Comparison of ENCODE assay signal across 19 mouse cellular contexts in the genomic region with DNA sequence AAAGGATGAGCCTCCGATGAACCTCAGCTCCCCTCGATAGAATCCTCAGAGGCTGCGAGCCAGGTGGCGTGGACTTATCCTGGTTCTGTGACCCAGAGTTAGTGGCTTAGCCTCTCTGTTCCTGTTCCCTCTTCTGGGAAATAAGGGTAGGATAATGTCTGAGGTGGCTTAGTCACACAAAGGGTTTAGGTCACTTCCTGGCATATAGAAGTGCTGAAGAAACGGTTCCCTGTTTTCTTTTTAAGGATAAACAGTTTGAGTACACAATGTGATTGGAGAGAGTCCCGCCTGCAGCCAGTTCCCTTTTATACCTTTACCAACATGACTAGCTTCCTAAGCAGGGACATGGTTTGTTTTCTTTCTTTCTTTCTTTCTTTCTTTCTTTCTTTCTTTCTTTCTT. TPM values are rescaled to one million over a fixed set of nuclear protein-coding genes. Genes with fewer than 3 reads are reported as not detected.
A peak's percentile ranks its signal among the peaks of the same experiment; 100 is the strongest.
DNase-seq lines count a peak whose midpoint lies in the region; ATAC-seq and TF ChIP-seq lines count a peak whose summit lies in the region.
"Had no signal": no experiment of that assay in that cellular context is flagged by ENCODE, and none has a peak within 500 bp of the region (broad histone marks: within the 10 kb centered on the region; RNA-seq: fewer than 3 reads in every experiment).

No protein-coding gene starts in this region.

- TF ChIP-seq POLR2A in heart, adult 2 months (IDR thresholded peaks at IDR 0.05; ENCODE audit: insufficient read depth, low read depth, low read length), result no peak
- no peak for TF ChIP-seq POLR2A in MEL (IDR thresholded peaks at IDR 0.05; ENCODE audit: control insufficient read depth in 1 of 2, insufficient read depth in 1 of 2, low read depth in 1 of 2, low read length in 2 of 2, poor library complexity in 1 of 2)

- no peaks in the 10 kb centered on the region for H3K36me3 ChIP-seq in heart, adult 2 months (ENCODE audit: control insufficient read depth, insufficient read depth, low read length)
- no peaks in the 10 kb centered on the region for H3K36me3 ChIP-seq in lung, embryonic 15.5 days
- H3K36me3 ChIP-seq in MEL (ENCODE audit: control insufficient read depth in 1 of 2, insufficient read depth in 2 of 2, low read length in 2 of 2), result peaks cover 0 to 8% of the 10 kb centered on the region in 2 experiments; a peak in 2 of 4 replicates
- H3K36me3 ChIP-seq in heart, embryonic 12.5 days, result no peaks in the 10 kb centered on the region

- peaks cover 14% of the 10 kb centered on the region for H3K4me1 ChIP-seq in heart, adult 2 months (ENCODE audit: control insufficient read depth, insufficient read depth, low read length)
- peaks cover 28% of the 10 kb centered on the region for H3K4me1 ChIP-seq in lung, embryonic 15.5 days
- peaks cover 8 to 9% of the 10 kb centered on the region in 2 experiments for H3K4me1 ChIP-seq in MEL (ENCODE audit: control insufficient read depth in 1 of 2, insufficient read depth in 2 of 2, low read length in 2 of 2)
- peaks cover 57% of the 10 kb centered on the region for H3K4me1 ChIP-seq in heart, embryonic 12.5 days (replicated peaks)

- 41% methylated on average over 6 of the region's 6 CpGs for WGBS in heart, adult 2 months
- 52% methylated on average over 6 of the region's 6 CpGs for WGBS in lung, embryonic 15.5 days
- WGBS in heart, embryonic 12.5 days, result 64% methylated on average over 6 of the region's 6 CpGs

- H3K4me2 ChIP-seq in lung, embryonic 15.5 days, result no peak overlapping the region
- no peak overlapping the region for H3K4me2 ChIP-seq in heart, embryonic 12.5 days
- H3K4me2 ChIP-seq: hindbrain, embryonic 13.5 days had no signal

- no peak for ATAC-seq in lung, embryonic 15.5 days (ENCODE audit: borderline replicate concordance, extremely low read depth, low FRiP score, low TSS enrichment)
- peak; percentile 41; the same call in 1 of the 2 replicates for ATAC-seq in megakaryocyte progenitor cell, adult 5-6 weeks (replicated peaks; ENCODE audit: poor library complexity)
- no peak for ATAC-seq in heart, embryonic 12.5 days (ENCODE audit: insufficient number of reproducible peaks, low FRiP score)
- ATAC-seq: inflammation-experienced regulatory T-cells, adult 6 months had no signal

- H3K79me2 ChIP-seq in heart, adult 2 months (replicated peaks; ENCODE audit: control insufficient read depth, insufficient read depth, low read length), result no peaks in the 10 kb centered on the region
- H3K79me2 ChIP-seq in MEL (ENCODE audit: control insufficient read depth, insufficient read depth, low read length, poor library complexity), result no peaks in the 10 kb centered on the region

- H3K27me3 ChIP-seq in heart, adult 2 months (ENCODE audit: control insufficient read depth, insufficient read depth, low read length), result no peaks in the 10 kb centered on the region
- H3K27me3 ChIP-seq in lung, embryonic 15.5 days, result no peaks in the 10 kb centered on the region
- H3K27me3 ChIP-seq in MEL (ENCODE audit: control insufficient read depth in 1 of 2, insufficient read depth in 2 of 2, low read length in 2 of 2), result no peaks in the 10 kb centered on the region
- H3K27me3 ChIP-seq in heart, embryonic 12.5 days (replicated peaks), result no peaks in the 10 kb centered on the region
- H3K27me3 ChIP-seq: hindbrain, embryonic 13.5 days had no signal

- TF ChIP-seq EP300 in heart, adult 2 months (IDR thresholded peaks at IDR 0.05; ENCODE audit: insufficient read depth, low read depth, low read length), result no peak
- TF ChIP-seq EP300 in MEL (IDR thresholded peaks at IDR 0.05; ENCODE audit: low read depth in 1 of 2, low read length in 2 of 2), result no peak; a peak in 1 of 4 replicates

- H3K4me3 ChIP-seq in heart, adult 2 months, result no peak overlapping the region
- H3K4me3 ChIP-seq in lung, embryonic 15.5 days, result no peak overlapping the region
- no peak overlapping the region for H3K4me3 ChIP-seq in MEL (ENCODE audit: control insufficient read depth in 1 of 2, insufficient read depth in 1 of 2, low read depth in 2 of 2, low read length in 2 of 2)
- no peak overlapping the region for H3K4me3 ChIP-seq in heart, embryonic 12.5 days
- H3K4me3 ChIP-seq: forebrain, embryonic 10.5 days; heart, embryonic 10.5 days; hindbrain, embryonic 13.5 days had no signal

- H3K9ac ChIP-seq in heart, adult 2 months (ENCODE audit: low read depth, low read length), result no peak overlapping the region
- H3K9ac ChIP-seq in lung, embryonic 15.5 days, result no peak overlapping the region
- no peak overlapping the region for H3K9ac ChIP-seq in MEL (ENCODE audit: control insufficient read depth, low read depth, low read length, poor library complexity, severe bottlenecking)
- H3K9ac ChIP-seq in heart, embryonic 12.5 days, result no peak overlapping the region
- H3K9ac ChIP-seq: liver, embryonic 14.5 days had no signal

- no peak for DNase-seq in heart, adult 2 months
- DNase-seq in heart, adult 11 months, result no peak
- DNase-seq in lung, postnatal 14 days, result no peak
- DNase-seq in MEL (ENCODE audit: low read depth, low spot score), result peak; percentile 23
- no peak for DNase-seq in right cerebral cortex, postnatal 14 days
- DNase-seq: adrenal gland, adult 2 months; cerebellum, adult 11-12 months; right cerebral cortex, postnatal 4 days; thymus, postnatal 25 days had no signal

- peak overlapping the region; percentile 20; the same call in 1 of the 2 replicates for H3K27ac ChIP-seq in heart, adult 2 months
- H3K27ac ChIP-seq in lung, embryonic 15.5 days, result peak overlapping the region; percentile 42; the same call in 1 of the 2 replicates
- H3K27ac ChIP-seq in MEL (ENCODE audit: control insufficient read depth, low read depth, low read length), result no peak overlapping the region
- H3K27ac ChIP-seq in heart, embryonic 12.5 days (ENCODE audit: poor library complexity, severe bottlenecking), result no peak overlapping the region
- H3K27ac ChIP-seq: forebrain, embryonic 10.5 days; heart, embryonic 10.5 days; liver, embryonic 14.5 days had no signal

- H3K9me3 ChIP-seq in lung, embryonic 15.5 days, result no peaks in the 10 kb centered on the region
- H3K9me3 ChIP-seq in MEL (replicated peaks; ENCODE audit: insufficient read depth, low read length), result no peaks in the 10 kb centered on the region
- H3K9me3 ChIP-seq in heart, embryonic 12.5 days (replicated peaks), result no peaks in the 10 kb centered on the region
- H3K9me3 ChIP-seq: forebrain, embryonic 10.5 days; heart, embryonic 10.5 days; hindbrain, embryonic 13.5 days had no signal

- no peak for TF ChIP-seq CTCF in heart, adult 2 months (IDR thresholded peaks at IDR 0.05)
- TF ChIP-seq CTCF in MEL (IDR thresholded peaks at IDR 0.05 in 2 of 3, conservative IDR thresholded peaks at IDR 0.05 in 1 of 3; ENCODE audit: control insufficient read depth in 1 of 3, insufficient read depth in 1 of 3, low read depth in 2 of 3, low read length in 3 of 3, poor library complexity in 1 of 3, severe bottlenecking in 1 of 3), result no peak

- TF ChIP-seq RAD21 in MEL (IDR thresholded peaks at IDR 0.05; ENCODE audit: low read depth, low read length), result no peak

- intact Hi-C loops in heart, adult 2 months (cut with DNase I), result no loop called here

TF ChIP-seq in MEL, 35 proteins besides CTCF, POLR2A, EP300 and RAD21:
- no peak for TF ChIP-seq JUND (IDR thresholded peaks at IDR 0.05; ENCODE audit: low read depth, low read length)
- TF ChIP-seq MEF2A (IDR thresholded peaks at IDR 0.05; ENCODE audit: extremely low read depth, insufficient replicate concordance, low read depth, low read length, poor library complexity, severe bottlenecking), result no peak
- no peak for TF ChIP-seq ELF1 (IDR thresholded peaks at IDR 0.05; ENCODE audit: low read depth, low read length)
- TF ChIP-seq MAZ (IDR thresholded peaks at IDR 0.05; ENCODE audit: low read depth, low read length), result no peak
- TF ChIP-seq POLR2AphosphoS2 (IDR thresholded peaks at IDR 0.05; ENCODE audit: low read length), result no peak
- TF ChIP-seq NRF1 (IDR thresholded peaks at IDR 0.05; ENCODE audit: insufficient read depth, low read depth, low read length, poor library complexity, severe bottlenecking), result no peak

RNA-seq across cellular contexts. Expression of gene Sh3pxd2b, which starts 10.8 kb away (rescaled TPM):
- total RNA-seq in heart, adult 2 months (2021), result 1 to 10 TPM; 3.2 to 8.5 TPM
- 4.0 and 5.3 TPM in 2 replicates for polyA plus RNA-seq in heart, adult 2 months (2012; rRNA removed)
- polyA plus RNA-seq in lung, embryonic 15.5 days (2015; fragmentation: Nextera tagmentation; extraction: Ambion mirVana), result 21.8 and 24.3 TPM in 2 replicates
- 9.6 and 10.0 TPM in 2 replicates for total RNA-seq in MEL (2012; rRNA removed)
- polyA plus RNA-seq in MEL (2012; ENCODE audit: insufficient read depth in 1 of 2, insufficient read length in 2 of 2, low read depth in 1 of 2, low replicate concordance in 2 of 2, missing spikeins in 1 of 2), result 10 to 100 TPM in 1 of 2 experiments, not detected in 1; 17.0 TPM
- 6.1 and 7.2 TPM in 2 replicates for total RNA-seq in megakaryocyte progenitor cell, adult 5-6 weeks (2015)
- 1.7 and 2.4 TPM in 2 replicates for total RNA-seq in megakaryocyte progenitor cell, adult 5-6 weeks (2017)
- polyA plus RNA-seq in heart, embryonic 12.5 days (2016; fragmentation: Nextera tagmentation; extraction: Ambion mirVana), result 16.5 and 17.6 TPM in 2 replicates
- polyA plus RNA-seq: inflammation-experienced regulatory T-cells, adult 6 months had no signal

RNA-seq across cellular contexts. Expression of gene Hbq1a, which starts 58.5 kb away (rescaled TPM):
- 1 to 10 TPM in 1 of 2 experiments, not detected in 1; 4.4 TPM for total RNA-seq in heart, adult 2 months (2021)
- 0.50 and 7.0 TPM in 2 replicates for polyA plus RNA-seq in heart, adult 2 months (2012; rRNA removed)
- 0.97 and 1.5 TPM in 2 replicates for polyA plus RNA-seq in lung, embryonic 15.5 days (2015; fragmentation: Nextera tagmentation; extraction: Ambion mirVana)
- 0.46 TPM in 1 of 2 replicates, not detected in the other for total RNA-seq in MEL (2012; rRNA removed)
- polyA plus RNA-seq in MEL (2012; ENCODE audit: insufficient read depth in 1 of 2, insufficient read length in 2 of 2, low read depth in 1 of 2, low replicate concordance in 2 of 2, missing spikeins in 1 of 2), result under 1 TPM in 1 of 2 experiments, not detected in 1; 0.29 TPM
- not detected in 2 replicates for total RNA-seq in megakaryocyte progenitor cell, adult 5-6 weeks (2015)
- not detected in 2 replicates for total RNA-seq in megakaryocyte progenitor cell, adult 5-6 weeks (2017)
- polyA plus RNA-seq in heart, embryonic 12.5 days (2016; fragmentation: Nextera tagmentation; extraction: Ambion mirVana), result 2.5 and 2.8 TPM in 2 replicates
- total RNA-seq: adrenal gland, adult 2 months; gastrocnemius, postnatal 14 days had no signal
- polyA plus RNA-seq: adrenal gland, adult 2 months; forebrain, embryonic 10.5 days; heart, embryonic 10.5 days; inflammation-experienced regulatory T-cells, adult 6 months; testis, adult 2 months had no signal

Comparison
In these comparisons a context has a peak if more than half of its experiments do, and no peak if none do; other contexts are left out.
1. H3K27ac ChIP-seq: peak in heart, adult 2 months (single experiment) and lung, embryonic 15.5 days (single experiment); none in MEL (single experiment) and heart, embryonic 12.5 days (single experiment).